Mouse (Mus musculus) cerebellum, postnatal 10 days (tissue): Measurements from ENCODE around the gene Gm47996.
"Not testable (repeated sequence)": the region's sequence is repeated elsewhere in the genome, so short reads cannot be mapped to it uniquely, and the experiment has no call there.

Experiments used
- DNase-seq, 2 experiments: peaks; one replicate each; pipeline ENCODE4 v3.0.0; 2021; ENCODE audit warnings: mixed read lengths in 2 of 2

Gene Gm47996

GRCm38 (mm10) chr1:151209824-151210355 lies at the start of gene Gm47996:
Gm47996 (plus strand) TSS chr1:151210131.
- DNase-seq: not testable (repeated sequence)

GRCm38 (mm10) chr1:151166031-151166430 lies 43.9 kb upstream of the Gm47996 start:
- no peak for DNase-seq

GRCm38 (mm10) chr1:151167297-151168047 lies 42.5 kb upstream of the Gm47996 start:
- peak in 1 of 2 experiments; percentile 11 for DNase-seq

- DNase-seq: no peak
Observed at GRCm38 (mm10) chr1:151168637-151169036, 41.3 kb upstream of the Gm47996 start.

- peak in 1 of 2 experiments; percentile 13 for DNase-seq
Observed at GRCm38 (mm10) chr1:151171572-151172461, 38.1 kb upstream of the Gm47996 start.

GRCm38 (mm10) chr1:151177030-151177936 lies 32.6 kb upstream of the Gm47996 start:
- DNase-seq: peak in 1 of 2 experiments; percentile 22

GRCm38 (mm10) chr1:151177937-151178271 lies 32.0 kb upstream of the Gm47996 start:
- DNase-seq: no peak

GRCm38 (mm10) chr1:151178505-151179083 lies 31.3 kb upstream of the Gm47996 start:
- peak in 1 of 2 experiments; percentile 27 for DNase-seq

GRCm38 (mm10) chr1:151180167-151180566 lies 29.8 kb upstream of the Gm47996 start:
- DNase-seq: no peak

GRCm38 (mm10) chr1:151182266-151182665 lies 27.7 kb upstream of the Gm47996 start, which contains the start of gene Gm47985:
Gm47985 (plus strand) TSS chr1:151182537.
- not testable (repeated sequence) for DNase-seq

GRCm38 (mm10) chr1:151186186-151186585 lies 23.7 kb upstream of the Gm47996 start:
- not testable (repeated sequence) for DNase-seq

- DNase-seq: not testable (repeated sequence)
Observed at GRCm38 (mm10) chr1:151186879-151187424, 23.0 kb upstream of the Gm47996 start.

- DNase-seq: no peak
Observed at GRCm38 (mm10) chr1:151188469-151188868, 21.5 kb upstream of the Gm47996 start.

- DNase-seq: not testable (repeated sequence)
Observed at GRCm38 (mm10) chr1:151192075-151192474, 17.9 kb upstream of the Gm47996 start, which contains the start of gene Gm8947. Gm8947 (plus strand) TSS chr1:151192376.

- not testable (repeated sequence) for DNase-seq
Observed at GRCm38 (mm10) chr1:151192739-151193138, 17.2 kb upstream of the Gm47996 start.

GRCm38 (mm10) chr1:151195986-151196385 lies 13.9 kb upstream of the Gm47996 start:
- not testable (repeated sequence) for DNase-seq

- not testable (repeated sequence) for DNase-seq
Observed at GRCm38 (mm10) chr1:151196690-151197089, 13.2 kb upstream of the Gm47996 start.

- DNase-seq: not testable (repeated sequence)
Observed at GRCm38 (mm10) chr1:151198120-151198519, 11.8 kb upstream of the Gm47996 start, which contains the start of gene Gm47995. Gm47995 (plus strand) TSS chr1:151198448.

- not testable (repeated sequence) for DNase-seq
Observed at GRCm38 (mm10) chr1:151200620-151201019, 9.3 kb upstream of the Gm47996 start.

GRCm38 (mm10) chr1:151202771-151203170 lies 7.2 kb upstream of the Gm47996 start:
- not testable (repeated sequence) for DNase-seq

GRCm38 (mm10) chr1:151203818-151204217 lies 6.1 kb upstream of the Gm47996 start, which contains the start of gene 3110040M04Rik:
3110040M04Rik (plus strand) TSS chr1:151204121.
- DNase-seq: not testable (repeated sequence)
